Mouse (Mus musculus): ENCODE results near the gene Rassf3.

DNA sequence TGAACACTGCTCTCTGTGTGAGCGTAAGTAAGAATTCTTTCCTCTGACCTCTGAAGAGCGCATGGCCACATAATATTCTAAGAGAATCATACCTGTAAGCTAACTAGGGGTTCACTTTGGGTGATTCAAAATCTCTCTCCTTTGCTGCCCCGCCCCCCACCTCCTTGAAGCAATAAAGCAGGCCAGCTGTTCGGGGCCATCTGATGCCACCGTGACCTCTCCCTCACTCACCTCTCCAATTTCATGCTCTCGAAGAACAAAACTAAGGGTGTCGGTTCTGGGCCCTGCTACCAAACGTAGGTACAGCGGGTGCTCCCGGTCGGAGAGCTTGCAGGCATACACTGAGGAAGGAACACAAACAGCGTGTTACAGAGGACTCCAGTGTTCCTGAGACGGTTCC lies 62.0 kb downstream of the Rassf3 start:
- no peak for TF ChIP-seq CHD2 (IDR thresholded peaks at IDR 0.05; ENCODE audit: low read depth, low read length)
- no peak for TF ChIP-seq MAFK (IDR thresholded peaks at IDR 0.05; ENCODE audit: insufficient read depth, low read depth, low read length)
- no peak for TF ChIP-seq ZC3H11A (IDR thresholded peaks at IDR 0.05; ENCODE audit: borderline replicate concordance, low read depth, low read length)
